Mouse (Mus musculus) megakaryocyte, embryonic 14.5 days (primary cell): ENCODE data around the gene Skint5. TPM values are rescaled to one million over a fixed set of nuclear protein-coding genes. Genes with fewer than 3 reads are reported as not detected.
"Not testable (repeated sequence)": the region's sequence is repeated elsewhere in the genome, so short reads cannot be mapped to it uniquely, and the experiment has no call there.

Source experiments
- H3K27me3 ChIP-seq: replicated peaks from 2 replicates; pipeline ENCODE3; 2012; ENCODE audit warnings: inconsistent platforms
- H3K36me3 ChIP-seq: replicated peaks from 2 replicates; pipeline ENCODE3; 2012; ENCODE audit warnings: low read length, inconsistent platforms, mixed read lengths
- H3K4me1 ChIP-seq: 2 replicates; pipeline ENCODE4 v1.6.1; 2012; ENCODE audit warnings: inconsistent platforms
- H3K4me3 ChIP-seq: replicated peaks from 2 replicates; pipeline ENCODE3; 2012; ENCODE audit warnings: moderate library complexity, mild to moderate bottlenecking, inconsistent platforms
- H3K9me3 ChIP-seq: 2 replicates; pipeline ENCODE4 v1.6.1; 2012; ENCODE audit warnings: inconsistent platforms
- FLI1 ChIP-seq: IDR thresholded peaks from 2 replicates; pipeline ENCODE4 v1.6.1; 2012; ENCODE audit warnings: low read length, inconsistent platforms, mixed read lengths
- GATA1 ChIP-seq: IDR thresholded peaks from 3 replicates; pipeline ENCODE4 v1.6.1; 2012; ENCODE audit warnings: mixed read lengths, low read length, inconsistent platforms, borderline replicate concordance
- polyA plus RNA-seq: library from polyadenylated mRNA; stranded (reverse); fragments of >175 nt; gene quantifications from 2 replicates; pipeline ENCODE4 v1.2.3, GENCODE M21; 2012; ENCODE audit warnings: low replicate concordance; ENCODE audit not compliant: insufficient read depth

Gene Skint5
- polyA plus RNA-seq, result not detected in 2 replicates

- Histone ChIP-seq H3K4me1 (no peaks in the 10 kb centered on the region), H3K9me3 (no peaks in the 10 kb centered on the region), H3K36me3 (no peaks in the 10 kb centered on the region), H3K27me3 (no peaks in the 10 kb centered on the region), H3K4me3 (no peak within 1 kb of the TSS)
- TF ChIP-seq FLI1 (no peak), GATA1 (no peak)
These were observed at the start of gene Skint5 for GRCm38 (mm10) chr4:113999403-113999802. Gene Skint5 (minus strand): TSS chr4:113999503.

GRCm38 (mm10) chr4:113957343-113957742 is 42.0 kb downstream of the Skint5 start:
- H3K4me1 ChIP-seq, result no peaks in the 10 kb centered on the region
- no peaks in the 10 kb centered on the region for H3K9me3 ChIP-seq
- TF ChIP-seq FLI1 (no peak), GATA1 (no peak)
- no peak overlapping the region for H3K4me3 ChIP-seq
- no peaks in the 10 kb centered on the region for H3K27me3 ChIP-seq
- no peaks in the 10 kb centered on the region for H3K36me3 ChIP-seq

- Histone ChIP-seq H3K9me3 (no peaks in the 10 kb centered on the region), H3K4me1 (no peaks in the 10 kb centered on the region), H3K27me3 (no peaks in the 10 kb centered on the region), H3K4me3 (no peak overlapping the region), H3K36me3 (no peaks in the 10 kb centered on the region)
- TF ChIP-seq GATA1 (no peak), FLI1 (no peak)
These were observed 235.1 kb downstream of the Skint5 start for GRCm38 (mm10) chr4:113764182-113764581.

GRCm38 (mm10) chr4:113763684-113764083 is 235.6 kb downstream of the Skint5 start:
- TF ChIP-seq FLI1 (no peak), GATA1 (no peak)
- no peaks in the 10 kb centered on the region for H3K27me3 ChIP-seq
- H3K9me3 ChIP-seq, result no peaks in the 10 kb centered on the region
- H3K4me1 ChIP-seq, result no peaks in the 10 kb centered on the region
- H3K4me3 ChIP-seq, result no peak overlapping the region
- H3K36me3 ChIP-seq, result no peaks in the 10 kb centered on the region

- H3K9me3 ChIP-seq, H3K27me3 ChIP-seq, H3K36me3 ChIP-seq, H3K4me3 ChIP-seq, H3K4me1 ChIP-seq: not testable (repeated sequence)
These were observed 551.1 kb downstream of the Skint5 start for GRCm38 (mm10) chr4:113448230-113448629.

Other genes starting within 250 kb of the Skint5 start
- gene Skint11, start 163.9 kb upstream of the Skint5 start, polyA plus RNA-seq, result not detected in 2 replicates